Mouse (Mus musculus): ENCODE results near the gene Nhlh1. TPM values are rescaled to one million over a fixed set of nuclear protein-coding genes. Genes with fewer than 3 reads are reported as not detected.
A peak's percentile ranks its signal among the peaks of the same experiment; 100 is the strongest.

Gene Nhlh1
- total RNA-seq, 1 experiment from 2014 or later = not detected

- ATAC-seq (ENCODE audit: extremely low read depth, insufficient number of reproducible peaks, low FRiP score, poor library complexity, severe bottlenecking) = no peak
Measured at GRCm38 (mm10) chr1:172019339-172019738, 38.0 kb downstream of the Nhlh1 start.

- no peak for ATAC-seq (ENCODE audit: extremely low read depth, insufficient number of reproducible peaks, low FRiP score, poor library complexity, severe bottlenecking)
Measured at GRCm38 (mm10) chr1:172018336-172019311, 38.7 kb downstream of the Nhlh1 start.

- no peak for ATAC-seq (ENCODE audit: extremely low read depth, insufficient number of reproducible peaks, low FRiP score, poor library complexity, severe bottlenecking)
Measured at GRCm38 (mm10) chr1:172017517-172018070, 39.8 kb downstream of the Nhlh1 start.

DNA sequence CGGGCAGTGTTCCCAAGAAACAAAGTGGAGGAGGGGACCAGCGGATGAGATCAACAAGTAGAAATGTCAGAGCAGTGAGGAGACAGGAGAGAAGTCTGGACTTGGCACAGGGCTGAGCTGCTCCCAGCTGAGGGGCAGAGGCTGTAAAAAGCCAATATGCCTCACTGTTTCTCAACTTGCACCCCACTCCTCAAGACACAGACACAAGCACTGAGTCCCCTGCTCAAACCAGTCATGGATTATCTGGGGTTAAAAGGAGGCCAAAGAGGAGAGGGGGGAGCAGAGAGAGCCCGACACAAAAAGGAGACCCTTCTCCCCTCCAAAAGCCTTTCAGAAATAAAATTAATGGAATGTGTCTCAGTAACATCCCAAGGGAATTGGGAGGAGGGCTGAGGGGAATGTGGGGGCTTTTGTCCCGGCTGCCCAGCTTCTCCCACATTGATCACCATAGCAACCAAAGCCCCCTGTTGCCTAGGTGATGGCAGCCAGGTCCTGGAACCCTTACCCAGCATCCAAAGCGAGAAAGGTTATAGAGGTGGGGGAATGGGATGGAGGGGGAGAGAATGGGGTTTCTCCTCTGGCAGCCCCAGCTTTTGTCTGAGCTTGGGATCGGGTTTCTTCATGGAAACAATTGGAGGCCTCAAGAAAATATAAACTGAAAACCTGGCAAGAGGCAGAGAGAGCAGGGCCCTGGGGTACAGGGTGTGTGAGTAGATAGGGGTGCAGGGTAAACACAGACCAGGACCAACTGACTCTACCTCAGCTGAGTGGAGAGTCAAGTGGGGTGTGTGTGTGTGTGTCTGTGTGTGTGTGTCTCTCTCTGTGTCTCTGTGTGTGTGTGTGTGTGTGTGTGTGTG, 40.5 kb downstream of the Nhlh1 start:
- no peak for ATAC-seq (ENCODE audit: extremely low read depth, insufficient number of reproducible peaks, low FRiP score, poor library complexity, severe bottlenecking)

- ATAC-seq (ENCODE audit: extremely low read depth, insufficient number of reproducible peaks, low FRiP score, poor library complexity, severe bottlenecking) = no peak
Measured at GRCm38 (mm10) chr1:172016031-172016430, 41.3 kb downstream of the Nhlh1 start.

DNA sequence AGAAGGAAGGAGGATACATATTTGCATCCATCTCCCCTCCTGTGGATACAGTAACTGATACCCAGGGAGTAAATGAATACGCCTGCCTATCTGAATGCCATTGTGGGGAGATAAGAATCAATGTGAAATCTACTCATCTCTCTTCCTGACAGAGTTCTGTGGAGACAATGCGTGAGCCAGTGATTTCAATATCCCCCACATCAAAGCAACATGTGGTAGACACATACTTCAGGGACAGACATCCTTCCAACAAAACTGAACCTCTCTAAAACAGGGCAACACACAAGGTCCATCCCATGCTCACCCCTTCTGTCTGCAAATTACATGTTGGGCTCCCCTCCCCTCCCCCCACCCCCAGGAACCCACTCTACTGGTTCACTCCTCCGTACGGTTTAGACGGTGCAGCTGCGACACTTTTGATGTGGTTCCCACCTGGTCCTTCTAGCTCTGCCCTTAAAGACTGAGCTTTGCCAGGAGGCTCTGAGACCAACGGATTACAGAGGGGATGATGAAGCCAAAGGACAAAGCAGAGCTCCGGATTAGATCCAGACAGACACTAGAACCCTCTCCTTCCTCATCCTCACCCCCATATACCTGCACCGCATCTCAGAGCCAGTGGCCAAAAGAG, 41.9 kb downstream of the Nhlh1 start:
- ATAC-seq (ENCODE audit: extremely low read depth, insufficient number of reproducible peaks, low FRiP score, poor library complexity, severe bottlenecking) = no peak

GRCm38 (mm10) chr1:172014771-172015170, 42.6 kb downstream of the Nhlh1 start:
- no peak for ATAC-seq (ENCODE audit: extremely low read depth, insufficient number of reproducible peaks, low FRiP score, poor library complexity, severe bottlenecking)

GRCm38 (mm10) chr1:172012030-172012429, 45.3 kb downstream of the Nhlh1 start:
- peak; percentile 43; the same call in 1 of the 2 replicates for ATAC-seq (ENCODE audit: extremely low read depth, insufficient number of reproducible peaks, low FRiP score, poor library complexity, severe bottlenecking)

GRCm38 (mm10) chr1:172010042-172010824, 47.1 kb downstream of the Nhlh1 start:
- no peak for ATAC-seq (ENCODE audit: extremely low read depth, insufficient number of reproducible peaks, low FRiP score, poor library complexity, severe bottlenecking)

GRCm38 (mm10) chr1:172009406-172009805, 48.0 kb downstream of the Nhlh1 start:
- no peak for ATAC-seq (ENCODE audit: extremely low read depth, insufficient number of reproducible peaks, low FRiP score, poor library complexity, severe bottlenecking)

DNA sequence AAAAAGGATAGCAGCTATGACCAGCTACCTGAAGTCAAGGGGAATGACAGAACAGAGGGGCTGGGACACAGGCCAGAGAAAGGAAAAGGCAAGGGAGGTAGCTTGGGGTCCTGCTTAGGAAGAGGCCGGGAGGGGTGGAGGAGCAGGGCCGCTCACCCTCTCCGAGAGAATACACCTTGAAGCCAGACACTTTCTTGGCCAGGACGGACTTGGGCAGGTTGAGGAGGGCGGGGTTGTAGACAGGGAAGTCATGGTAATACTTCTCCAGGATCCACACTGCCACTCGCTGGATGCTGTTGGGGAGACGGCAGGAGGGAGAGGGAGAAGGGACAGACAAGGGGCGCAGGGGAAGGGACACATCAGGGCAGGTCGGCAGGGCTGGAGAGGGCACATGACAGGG, 49.0 kb downstream of the Nhlh1 start:
- ATAC-seq (ENCODE audit: extremely low read depth, insufficient number of reproducible peaks, low FRiP score, poor library complexity, severe bottlenecking) = no peak

DNA sequence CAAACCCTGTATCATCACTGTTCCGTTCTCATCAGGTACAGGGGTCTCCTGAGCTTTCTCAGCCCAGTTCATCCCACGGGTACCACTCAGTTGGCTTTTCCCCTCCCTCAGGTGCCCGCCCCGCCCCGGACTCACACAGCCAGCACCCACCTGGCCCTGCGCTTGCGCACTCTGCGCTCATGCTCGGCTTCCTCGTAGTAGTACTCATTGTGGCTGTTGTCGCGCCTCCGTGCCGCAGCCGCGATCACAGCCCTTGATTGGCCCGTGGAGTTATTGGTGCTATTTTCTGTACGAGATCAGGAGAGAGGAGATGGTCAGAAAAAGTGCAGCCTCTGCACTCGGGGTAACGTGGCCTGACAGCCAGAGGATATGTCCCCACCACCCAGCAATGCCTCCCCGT, 49.6 kb downstream of the Nhlh1 start:
- ATAC-seq (ENCODE audit: extremely low read depth, insufficient number of reproducible peaks, low FRiP score, poor library complexity, severe bottlenecking) = no peak

Other genes starting within 250 kb of the Nhlh1 start
- gene Cd84, start 217.9 kb downstream of the Nhlh1 start, total RNA-seq (2017) = 346 and 366 TPM in 2 replicates
- gene Gm10521, start 161.9 kb downstream of the Nhlh1 start, total RNA-seq (2017) = 46.8 and 52.7 TPM in 2 replicates
- gene Slamf6, start 140.1 kb downstream of the Nhlh1 start, total RNA-seq (2017) = 97.7 and 98.0 TPM in 2 replicates
- 2.0 and 2.3 TPM in 2 replicates for gene Vangl2, start 29.1 kb downstream of the Nhlh1 start, total RNA-seq (2017)
- gene Copa, start 25.0 kb upstream of the Nhlh1 start, total RNA-seq (2017) = 148 and 152 TPM in 2 replicates
- gene Ncstn, start 25.2 kb upstream of the Nhlh1 start, total RNA-seq (2017) = 59.1 and 61.8 TPM in 2 replicates
- 41.4 and 52.2 TPM in 2 replicates for gene Pex19, start 69.2 kb upstream of the Nhlh1 start, total RNA-seq (2017)
- gene Dcaf8, start 90.5 kb upstream of the Nhlh1 start, total RNA-seq (2017) = 185 and 197 TPM in 2 replicates
- gene Pea15a, start 149.2 kb upstream of the Nhlh1 start, total RNA-seq (2017) = 6.6 and 8.5 TPM in 2 replicates
- not detected in 2 replicates for gene Casq1, start 162.3 kb upstream of the Nhlh1 start, total RNA-seq (2017)
- not detected in 2 replicates for gene Atp1a4, start 200.8 kb upstream of the Nhlh1 start, total RNA-seq (2017)
- 9.0 and 10.1 TPM in 2 replicates for gene Igsf8, start 204.1 kb upstream of the Nhlh1 start, total RNA-seq (2017)
- not detected in 2 replicates for gene Atp1a2, start 240.5 kb upstream of the Nhlh1 start, total RNA-seq (2017)